Mouse (Mus musculus): ENCODE results near the gene Zfp358. TPM values are rescaled to one million over a fixed set of nuclear protein-coding genes. Genes with fewer than 3 reads are reported as not detected.

The Zfp358 gene
- polyA plus RNA-seq, 1 experiment from 2014 or later, result 5.4 TPM

- Histone ChIP-seq H3K4me2 (ENCODE audit: low read depth, low read length) (no peak overlapping the region), H3K4me1 (ENCODE audit: control insufficient read depth, low read depth, low read length) (peaks cover 12% of the 10 kb centered on the region), H3K36me3 (ENCODE audit: control insufficient read depth, insufficient read depth) (peaks cover 8% of the 10 kb centered on the region), H3K27ac (ENCODE audit: low read length) (no peak overlapping the region), H3K27me3 (ENCODE audit: control insufficient read depth, insufficient read depth, low read depth, low read length) (no peaks in the 10 kb centered on the region), H3K9me3 (replicated peaks; ENCODE audit: control insufficient read depth, low read length) (no peaks in the 10 kb centered on the region), H3K4me3 (ENCODE audit: low read depth, low read length) (no peak overlapping the region), H3K9ac (ENCODE audit: low read depth, low read length) (no peak overlapping the region)
- WGBS (ENCODE audit: insufficient replicate concordance), result 89% methylated on average over 9 of the region's 9 CpGs
- ATAC-seq (ENCODE audit: low read depth), result no peak
These were observed 44.0 kb downstream of the Zfp358 start for GRCm38 (mm10) chr8:3536940-3537339.

GRCm38 (mm10) chr8:3537666-3538065 lies 44.7 kb downstream of the Zfp358 start:
- ATAC-seq (ENCODE audit: low read depth), result no peak
- Histone ChIP-seq H3K4me1 (ENCODE audit: control insufficient read depth, low read depth, low read length) (peaks cover 12% of the 10 kb centered on the region), H3K9ac (ENCODE audit: low read depth, low read length) (no peak overlapping the region), H3K27me3 (ENCODE audit: control insufficient read depth, insufficient read depth, low read depth, low read length) (no peaks in the 10 kb centered on the region), H3K4me2 (ENCODE audit: low read depth, low read length) (no peak overlapping the region), H3K4me3 (ENCODE audit: low read depth, low read length) (no peak overlapping the region), H3K27ac (ENCODE audit: low read length) (no peak overlapping the region), H3K9me3 (replicated peaks; ENCODE audit: control insufficient read depth, low read length) (no peaks in the 10 kb centered on the region), H3K36me3 (ENCODE audit: control insufficient read depth, insufficient read depth) (peaks cover 8% of the 10 kb centered on the region; the same call in 1 of the 2 replicates)
- 91% methylated on average over 26 of the region's 26 CpGs for WGBS (ENCODE audit: insufficient replicate concordance)

- Histone ChIP-seq H3K27me3 (ENCODE audit: control insufficient read depth, insufficient read depth, low read depth, low read length) (no peaks in the 10 kb centered on the region), H3K4me3 (ENCODE audit: low read depth, low read length) (no peak overlapping the region), H3K4me2 (ENCODE audit: low read depth, low read length) (no peak overlapping the region), H3K36me3 (ENCODE audit: control insufficient read depth, insufficient read depth) (peaks cover 17% of the 10 kb centered on the region), H3K4me1 (ENCODE audit: control insufficient read depth, low read depth, low read length) (peaks cover 12% of the 10 kb centered on the region), H3K27ac (ENCODE audit: low read length) (no peak overlapping the region), H3K9ac (ENCODE audit: low read depth, low read length) (no peak overlapping the region), H3K9me3 (replicated peaks; ENCODE audit: control insufficient read depth, low read length) (no peaks in the 10 kb centered on the region)
- ATAC-seq (ENCODE audit: low read depth), result no peak
- WGBS (ENCODE audit: insufficient replicate concordance), result 70% methylated on average over 7 of the region's 7 CpGs
These were observed 46.2 kb downstream of the Zfp358 start for GRCm38 (mm10) chr8:3539146-3539545.

- Histone ChIP-seq H3K9ac (ENCODE audit: low read depth, low read length) (no peak overlapping the region), H3K4me1 (ENCODE audit: control insufficient read depth, low read depth, low read length) (peaks cover 12% of the 10 kb centered on the region), H3K27me3 (ENCODE audit: control insufficient read depth, insufficient read depth, low read depth, low read length) (no peaks in the 10 kb centered on the region), H3K4me3 (ENCODE audit: low read depth, low read length) (no peak overlapping the region), H3K4me2 (ENCODE audit: low read depth, low read length) (no peak overlapping the region), H3K36me3 (ENCODE audit: control insufficient read depth, insufficient read depth) (peaks cover 17% of the 10 kb centered on the region), H3K9me3 (replicated peaks; ENCODE audit: control insufficient read depth, low read length) (no peaks in the 10 kb centered on the region), H3K27ac (ENCODE audit: low read length) (no peak overlapping the region)
- 77% methylated on average over 4 of the region's 4 CpGs for WGBS (ENCODE audit: insufficient replicate concordance)
- ATAC-seq (ENCODE audit: low read depth), result no peak
These were observed 47.1 kb downstream of the Zfp358 start for GRCm38 (mm10) chr8:3540076-3540475.

- WGBS (ENCODE audit: insufficient replicate concordance), result 79% methylated on average over 2 of the region's 2 CpGs
- H3K9ac ChIP-seq (ENCODE audit: low read depth, low read length), result no peak overlapping the region
- peaks cover 10% of the 10 kb centered on the region for H3K36me3 ChIP-seq (ENCODE audit: control insufficient read depth, insufficient read depth)
- H3K27me3 ChIP-seq (ENCODE audit: control insufficient read depth, insufficient read depth, low read depth, low read length), result no peaks in the 10 kb centered on the region
- no peak overlapping the region for H3K27ac ChIP-seq (ENCODE audit: low read length)
- H3K4me3 ChIP-seq (ENCODE audit: low read depth, low read length), result no peak overlapping the region
- H3K4me2 ChIP-seq (ENCODE audit: low read depth, low read length), result no peak overlapping the region
- no peaks in the 10 kb centered on the region for H3K4me1 ChIP-seq (ENCODE audit: control insufficient read depth, low read depth, low read length)
- no peaks in the 10 kb centered on the region for H3K9me3 ChIP-seq (replicated peaks; ENCODE audit: control insufficient read depth, low read length)
- ATAC-seq (ENCODE audit: low read depth), result no peak
These were observed 53.6 kb downstream of the Zfp358 start for GRCm38 (mm10) chr8:3546511-3546910.

Other genes with a start within 250 kb of the Zfp358 start
- 23.6 and 26.7 TPM in 2 replicates for gene Insr, start 213.5 kb upstream of the Zfp358 start, polyA plus RNA-seq (2015; fragmentation: Nextera tagmentation; extraction: Ambion mirVana)
- 0.99 and 1.4 TPM in 2 replicates for gene A430078G23Rik, start 139.7 kb upstream of the Zfp358 start, polyA plus RNA-seq (2015; fragmentation: Nextera tagmentation; extraction: Ambion mirVana)
- gene Arhgef18, start 100.1 kb upstream of the Zfp358 start, polyA plus RNA-seq (2015; fragmentation: Nextera tagmentation; extraction: Ambion mirVana), result 2.1 and 2.6 TPM in 2 replicates
- gene Pex11g, start 25.5 kb upstream of the Zfp358 start, polyA plus RNA-seq (2015; fragmentation: Nextera tagmentation; extraction: Ambion mirVana), result 8.1 and 8.5 TPM in 2 replicates
- gene Tex45, start 22.3 kb upstream of the Zfp358 start, polyA plus RNA-seq (2015; fragmentation: Nextera tagmentation; extraction: Ambion mirVana), result not detected in 2 replicates
- gene Mcoln1, start 7.3 kb downstream of the Zfp358 start, polyA plus RNA-seq (2015; fragmentation: Nextera tagmentation; extraction: Ambion mirVana), result 19.2 and 21.1 TPM in 2 replicates
- gene Pnpla6, start 22.2 kb downstream of the Zfp358 start, polyA plus RNA-seq (2015; fragmentation: Nextera tagmentation; extraction: Ambion mirVana), result 10.9 and 11.3 TPM in 2 replicates
- gene C330021F23Rik, start 74.9 kb downstream of the Zfp358 start, polyA plus RNA-seq (2015; fragmentation: Nextera tagmentation; extraction: Ambion mirVana), result 3.1 and 4.8 TPM in 2 replicates
- gene Camsap3, start 94.2 kb downstream of the Zfp358 start, polyA plus RNA-seq (2015; fragmentation: Nextera tagmentation; extraction: Ambion mirVana), result 1.4 and 2.6 TPM in 2 replicates
- 25.4 and 25.7 TPM in 2 replicates for gene Xab2, start 128.2 kb downstream of the Zfp358 start, polyA plus RNA-seq (2015; fragmentation: Nextera tagmentation; extraction: Ambion mirVana)
- gene Pet100, start 128.4 kb downstream of the Zfp358 start, polyA plus RNA-seq (2015; fragmentation: Nextera tagmentation; extraction: Ambion mirVana), result 76.2 and 80.9 TPM in 2 replicates
- 0.07 TPM in 1 of 2 replicates, not detected in the other for gene Pcp2, start 132.4 kb downstream of the Zfp358 start, polyA plus RNA-seq (2015; fragmentation: Nextera tagmentation; extraction: Ambion mirVana)
- gene Stxbp2, start 137.8 kb downstream of the Zfp358 start, polyA plus RNA-seq (2015; fragmentation: Nextera tagmentation; extraction: Ambion mirVana), result 48.6 and 50.9 TPM in 2 replicates
- gene Retn, start 162.6 kb downstream of the Zfp358 start, polyA plus RNA-seq (2015; fragmentation: Nextera tagmentation; extraction: Ambion mirVana), result 0.11 TPM in 1 of 2 replicates, not detected in the other
- gene Mcemp1, start 172.6 kb downstream of the Zfp358 start, polyA plus RNA-seq (2015; fragmentation: Nextera tagmentation; extraction: Ambion mirVana), result 7.7 and 8.2 TPM in 2 replicates
- 3.9 and 4.0 TPM in 2 replicates for gene Fcor, start 179.2 kb downstream of the Zfp358 start, polyA plus RNA-seq (2015; fragmentation: Nextera tagmentation; extraction: Ambion mirVana)
- gene Trappc5, start 183.2 kb downstream of the Zfp358 start, polyA plus RNA-seq (2015; fragmentation: Nextera tagmentation; extraction: Ambion mirVana), result 12.9 and 13.0 TPM in 2 replicates
- gene Fcer2a, start 201.0 kb downstream of the Zfp358 start, polyA plus RNA-seq (2015; fragmentation: Nextera tagmentation; extraction: Ambion mirVana), result not detected in 2 replicates
- gene Clec4g, start 227.5 kb downstream of the Zfp358 start, polyA plus RNA-seq (2015; fragmentation: Nextera tagmentation; extraction: Ambion mirVana), result 8.2 and 10.3 TPM in 2 replicates

Data from liver, embryonic 16.5 days (tissue).